Mouse (Mus musculus): ENCODE results near the gene Sash3. TPM values are rescaled to one million over a fixed set of nuclear protein-coding genes. Genes with fewer than 3 reads are reported as not detected.

Gene Sash3
- not detected for polyA plus RNA-seq (2012; fragmentation: generic; extraction: Trizol)

GRCm38 (mm10) chrX:48146262-48146661 lies at the start of gene Sash3:
Sash3 (plus strand) TSS chrX:48146436.
- Histone ChIP-seq H3K79me2 (ENCODE audit: control insufficient read depth, insufficient read depth) (no peaks in the 10 kb centered on the region), H3K4me2 (ENCODE audit: low read depth) (no peak within 1 kb of the TSS), H3K4me3 (no peak within 1 kb of the TSS), H3ac (ENCODE audit: control insufficient read depth, insufficient read length) (no peak within 1 kb of the TSS), H3K27me3 (ENCODE audit: control insufficient read depth, insufficient read depth, insufficient read length) (no peaks in the 10 kb centered on the region), H3K36me3 (ENCODE audit: control insufficient read depth, insufficient read depth) (no peaks in the 10 kb centered on the region)
- TF ChIP-seq MAX (IDR thresholded peaks at IDR 0.05; ENCODE audit: low read depth) (no peak), TCF3 (IDR thresholded peaks at IDR 0.05; ENCODE audit: insufficient read length, low read depth) (no peak), REST (IDR thresholded peaks at IDR 0.05; ENCODE audit: insufficient read depth, insufficient read length) (no peak), CEBPB (IDR thresholded peaks at IDR 0.05; ENCODE audit: insufficient read depth, poor library complexity, severe bottlenecking) (no peak), POLR2A (IDR thresholded peaks at IDR 0.05; ENCODE audit: insufficient read length, low read depth) (no peak), MYOD1 (IDR thresholded peaks at IDR 0.05; ENCODE audit: control insufficient read depth in 1 of 3, insufficient read length in 2 of 3, low read depth in 2 of 3) (no peak), E2F4 (IDR thresholded peaks at IDR 0.05; ENCODE audit: insufficient read depth) (no peak), TCF12 (IDR thresholded peaks at IDR 0.05; ENCODE audit: insufficient read depth, poor library complexity, severe bottlenecking) (no peak), MYOG (IDR thresholded peaks at IDR 0.05; ENCODE audit: control insufficient read depth in 1 of 3, insufficient read depth in 1 of 3, insufficient read length in 2 of 3, low read depth in 2 of 3) (no peak), POLR2AphosphoS2 (IDR thresholded peaks at IDR 0.05; ENCODE audit: insufficient read length, low read depth) (no peak), USF1 (IDR thresholded peaks at IDR 0.05; ENCODE audit: low read depth) (no peak)

DNA sequence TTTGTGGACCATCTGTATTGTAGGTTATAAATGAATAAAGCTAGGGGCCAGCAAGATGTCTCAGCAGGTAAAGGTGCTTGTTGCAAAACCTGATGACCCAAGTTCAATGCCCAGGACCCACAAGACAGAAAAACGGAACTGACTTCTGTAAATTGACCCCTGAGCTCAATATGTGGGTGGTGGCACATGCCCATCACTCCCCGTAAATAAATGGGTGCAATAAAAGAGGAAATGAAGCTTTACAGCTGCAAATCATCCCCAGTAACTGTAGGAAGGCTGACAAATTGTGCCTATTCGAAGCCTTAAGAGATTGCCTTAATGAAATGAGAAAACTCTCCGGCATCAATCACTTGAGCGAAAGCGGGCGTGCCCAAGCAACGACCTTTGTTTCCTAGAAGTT lies 49.7 kb upstream of the Sash3 start:
- no peak overlapping the region for H3K4me2 ChIP-seq (ENCODE audit: low read depth)
- no peaks in the 10 kb centered on the region for H3K36me3 ChIP-seq (ENCODE audit: control insufficient read depth, insufficient read depth)
- no peak overlapping the region for H3K4me3 ChIP-seq
- H3K79me2 ChIP-seq (ENCODE audit: control insufficient read depth, insufficient read depth) = no peaks in the 10 kb centered on the region
- no peaks in the 10 kb centered on the region for H3K27me3 ChIP-seq (ENCODE audit: control insufficient read depth, insufficient read depth, insufficient read length)
- H3ac ChIP-seq (ENCODE audit: control insufficient read depth, insufficient read length) = no peak overlapping the region
- TF ChIP-seq REST (IDR thresholded peaks at IDR 0.05; ENCODE audit: insufficient read depth, insufficient read length) (no peak), USF1 (IDR thresholded peaks at IDR 0.05; ENCODE audit: low read depth) (no peak), MYOG (IDR thresholded peaks at IDR 0.05; ENCODE audit: control insufficient read depth in 1 of 3, insufficient read depth in 1 of 3, insufficient read length in 2 of 3, low read depth in 2 of 3) (no peak), TCF12 (IDR thresholded peaks at IDR 0.05; ENCODE audit: insufficient read depth, poor library complexity, severe bottlenecking) (no peak), MAX (IDR thresholded peaks at IDR 0.05; ENCODE audit: low read depth) (no peak), MYOD1 (IDR thresholded peaks at IDR 0.05; ENCODE audit: control insufficient read depth in 1 of 3, insufficient read length in 2 of 3, low read depth in 2 of 3) (no peak), POLR2AphosphoS2 (IDR thresholded peaks at IDR 0.05; ENCODE audit: insufficient read length, low read depth) (no peak), SRF (IDR thresholded peaks at IDR 0.05; ENCODE audit: control insufficient read depth, insufficient read length, low read depth) (no peak), TCF3 (IDR thresholded peaks at IDR 0.05; ENCODE audit: insufficient read length, low read depth) (no peak), E2F4 (IDR thresholded peaks at IDR 0.05; ENCODE audit: insufficient read depth) (no peak), CEBPB (IDR thresholded peaks at IDR 0.05; ENCODE audit: insufficient read depth, poor library complexity, severe bottlenecking) (no peak), POLR2A (IDR thresholded peaks at IDR 0.05; ENCODE audit: insufficient read length, low read depth) (no peak)

DNA sequence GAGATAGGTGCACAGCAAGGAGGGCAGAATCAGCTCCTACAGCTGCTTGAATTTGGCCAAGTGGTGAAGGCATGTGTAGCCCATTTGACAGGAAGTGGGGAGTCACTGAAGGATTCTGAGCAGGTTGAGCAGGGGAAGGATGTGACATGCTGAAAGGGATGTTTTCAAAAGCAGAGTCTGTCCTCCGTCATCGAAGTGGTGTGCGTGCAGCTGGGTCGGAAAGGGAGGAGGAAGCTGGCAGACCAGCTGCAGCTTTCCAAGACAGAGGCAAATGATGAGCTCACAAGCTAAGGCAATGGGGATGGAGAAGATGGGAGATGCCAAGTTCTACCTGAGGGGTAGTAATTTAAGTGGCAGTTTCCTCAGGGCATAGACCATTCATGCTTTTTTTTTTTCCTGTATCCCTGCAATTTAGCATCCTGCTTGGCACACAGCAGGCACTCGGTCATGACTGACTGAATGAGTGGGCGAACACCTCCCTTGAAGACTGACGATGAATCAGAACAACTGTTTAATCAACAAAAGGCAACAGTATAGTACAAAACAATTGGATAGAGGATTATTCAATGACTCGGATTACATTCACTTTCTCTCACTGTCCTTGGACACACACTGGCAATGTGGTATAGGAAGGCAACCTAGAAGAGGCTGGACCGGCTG lies 47.6 kb upstream of the Sash3 start:
- TF ChIP-seq CEBPB (IDR thresholded peaks at IDR 0.05; ENCODE audit: insufficient read depth, poor library complexity, severe bottlenecking) = no peak

DNA sequence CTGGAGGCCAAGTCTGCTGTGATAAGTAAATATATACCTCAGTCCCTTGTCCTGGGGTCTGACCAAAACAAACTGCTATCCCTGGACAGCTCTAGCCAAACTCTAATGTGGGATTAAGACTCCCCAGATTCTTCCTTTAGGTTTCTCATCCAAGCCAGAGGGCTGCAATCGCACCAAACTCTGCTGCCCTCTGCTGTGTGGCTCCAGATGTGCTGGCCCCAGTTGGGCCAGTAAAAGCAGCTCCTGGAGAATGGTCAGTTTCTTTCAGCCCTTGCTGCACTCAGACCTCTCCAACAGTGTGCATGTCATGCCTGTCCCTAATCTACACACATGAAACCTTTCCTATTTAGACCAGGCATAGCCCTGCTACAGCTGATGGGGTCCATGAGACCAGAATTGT lies 46.4 kb upstream of the Sash3 start:
- no peak for TF ChIP-seq TCF12 (IDR thresholded peaks at IDR 0.05; ENCODE audit: insufficient read depth, poor library complexity, severe bottlenecking)
- no peak for TF ChIP-seq USF1 (IDR thresholded peaks at IDR 0.05; ENCODE audit: low read depth)
- H3K36me3 ChIP-seq (ENCODE audit: control insufficient read depth, insufficient read depth) = no peaks in the 10 kb centered on the region
- no peak overlapping the region for H3K4me3 ChIP-seq
- no peaks in the 10 kb centered on the region for H3K79me2 ChIP-seq (ENCODE audit: control insufficient read depth, insufficient read depth)
- H3K4me2 ChIP-seq (ENCODE audit: low read depth) = no peak overlapping the region
- no peak overlapping the region for H3ac ChIP-seq (ENCODE audit: control insufficient read depth, insufficient read length)
- no peaks in the 10 kb centered on the region for H3K27me3 ChIP-seq (ENCODE audit: control insufficient read depth, insufficient read depth, insufficient read length)

More for the DNA sequence above, 47.6 kb upstream of the Sash3 start:
- Histone ChIP-seq H3K79me2 (ENCODE audit: control insufficient read depth, insufficient read depth) (no peaks in the 10 kb centered on the region), H3K27me3 (ENCODE audit: control insufficient read depth, insufficient read depth, insufficient read length) (no peaks in the 10 kb centered on the region), H3ac (ENCODE audit: control insufficient read depth, insufficient read length) (no peak overlapping the region), H3K4me2 (ENCODE audit: low read depth) (no peak overlapping the region), H3K4me3 (no peak overlapping the region), H3K36me3 (ENCODE audit: control insufficient read depth, insufficient read depth) (no peaks in the 10 kb centered on the region)

DNA sequence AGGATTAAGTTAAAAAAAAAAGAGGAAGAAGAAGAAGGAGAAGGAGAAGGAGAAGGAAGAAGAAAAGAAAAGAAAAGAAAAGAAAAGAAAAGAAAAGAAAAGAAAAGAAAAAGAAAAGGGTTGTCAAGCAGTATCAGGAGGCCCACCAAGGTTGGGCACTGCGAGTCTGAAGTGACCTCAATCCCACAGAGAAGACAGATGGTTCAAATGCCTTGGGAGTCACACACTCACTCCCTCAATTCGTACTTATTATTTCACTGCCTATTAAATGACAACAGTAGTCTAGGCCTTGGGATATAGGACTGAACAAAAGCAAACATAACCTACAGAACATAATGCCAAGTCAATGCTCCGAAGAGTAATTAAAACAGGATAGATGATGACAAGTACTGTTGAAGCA lies 43.0 kb upstream of the Sash3 start:
- no peak overlapping the region for H3ac ChIP-seq (ENCODE audit: control insufficient read depth, insufficient read length)
- no peak for TF ChIP-seq POLR2AphosphoS2 (IDR thresholded peaks at IDR 0.05; ENCODE audit: insufficient read length, low read depth)
- TF ChIP-seq TCF12 (IDR thresholded peaks at IDR 0.05; ENCODE audit: insufficient read depth, poor library complexity, severe bottlenecking) = no peak
- TF ChIP-seq CEBPB (IDR thresholded peaks at IDR 0.05; ENCODE audit: insufficient read depth, poor library complexity, severe bottlenecking) = no peak
- TF ChIP-seq MYOG (IDR thresholded peaks at IDR 0.05; ENCODE audit: control insufficient read depth in 1 of 3, insufficient read depth in 1 of 3, insufficient read length in 2 of 3, low read depth in 2 of 3) = no peak
- no peak for TF ChIP-seq MAX (IDR thresholded peaks at IDR 0.05; ENCODE audit: low read depth)
- TF ChIP-seq MYOD1 (IDR thresholded peaks at IDR 0.05; ENCODE audit: control insufficient read depth in 1 of 3, insufficient read length in 2 of 3, low read depth in 2 of 3) = no peak
- TF ChIP-seq TCF3 (IDR thresholded peaks at IDR 0.05; ENCODE audit: insufficient read length, low read depth) = no peak
- no peak for TF ChIP-seq POLR2A (IDR thresholded peaks at IDR 0.05; ENCODE audit: insufficient read length, low read depth)
- TF ChIP-seq REST (IDR thresholded peaks at IDR 0.05; ENCODE audit: insufficient read depth, insufficient read length) = no peak
- TF ChIP-seq USF1 (IDR thresholded peaks at IDR 0.05; ENCODE audit: low read depth) = no peak
- TF ChIP-seq SRF (IDR thresholded peaks at IDR 0.05; ENCODE audit: control insufficient read depth, insufficient read length, low read depth) = no peak
- no peaks in the 10 kb centered on the region for H3K79me2 ChIP-seq (ENCODE audit: control insufficient read depth, insufficient read depth)
- H3K4me2 ChIP-seq (ENCODE audit: low read depth) = no peak overlapping the region
- H3K36me3 ChIP-seq (ENCODE audit: control insufficient read depth, insufficient read depth) = no peaks in the 10 kb centered on the region
- no peaks in the 10 kb centered on the region for H3K27me3 ChIP-seq (ENCODE audit: control insufficient read depth, insufficient read depth, insufficient read length)
- no peak overlapping the region for H3K4me3 ChIP-seq
